Mouse (Mus musculus): Measurements from ENCODE around the gene Cntn4. TPM values are rescaled to one million over a fixed set of nuclear protein-coding genes. Genes with fewer than 3 reads are reported as not detected.

The Cntn4 gene
- total RNA-seq, 4 experiments from 2014 or later = 0.21 TPM; not detected in 3

- no peak for DNase-seq (ENCODE audit: low spot score in 2 of 2)
Observed at GRCm38 (mm10) chr6:106455616-106456015, 778.2 kb downstream of the Cntn4 start.

- no peak for DNase-seq (ENCODE audit: low spot score in 2 of 2)
Observed at GRCm38 (mm10) chr6:106458166-106458565, 780.7 kb downstream of the Cntn4 start.

GRCm38 (mm10) chr6:106462403-106462802, 784.9 kb downstream of the Cntn4 start:
- DNase-seq (ENCODE audit: low spot score in 2 of 2) = no peak

- DNase-seq (ENCODE audit: low spot score in 2 of 2) = no peak
Observed at GRCm38 (mm10) chr6:106463857-106464256, 786.4 kb downstream of the Cntn4 start.

GRCm38 (mm10) chr6:106465766-106466165, 788.3 kb downstream of the Cntn4 start:
- DNase-seq (ENCODE audit: low spot score in 2 of 2) = no peak

- DNase-seq (ENCODE audit: low spot score in 2 of 2) = no peak
Observed at GRCm38 (mm10) chr6:106466267-106467029, 789.0 kb downstream of the Cntn4 start.

- no peak for DNase-seq (ENCODE audit: low spot score in 2 of 2)
Observed at GRCm38 (mm10) chr6:106471840-106472608, 794.6 kb downstream of the Cntn4 start.

GRCm38 (mm10) chr6:106473871-106474270, 796.4 kb downstream of the Cntn4 start:
- DNase-seq (ENCODE audit: low spot score in 2 of 2) = no peak

GRCm38 (mm10) chr6:106481533-106481932, 804.1 kb downstream of the Cntn4 start:
- DNase-seq (ENCODE audit: low spot score in 2 of 2) = no peak

- DNase-seq (ENCODE audit: low spot score in 2 of 2) = no peak
Observed at GRCm38 (mm10) chr6:106496303-106496702, 818.8 kb downstream of the Cntn4 start.

GRCm38 (mm10) chr6:106499166-106499565, 821.7 kb downstream of the Cntn4 start:
- DNase-seq (ENCODE audit: low spot score in 2 of 2) = no peak

GRCm38 (mm10) chr6:106503961-106504360, 826.5 kb downstream of the Cntn4 start:
- no peak for DNase-seq (ENCODE audit: low spot score in 2 of 2)

- DNase-seq (ENCODE audit: low spot score in 2 of 2) = no peak
Observed at GRCm38 (mm10) chr6:106520367-106520766, 842.9 kb downstream of the Cntn4 start.

- no peak for DNase-seq (ENCODE audit: low spot score in 2 of 2)
Observed at GRCm38 (mm10) chr6:106543500-106543899, 866.0 kb downstream of the Cntn4 start.

GRCm38 (mm10) chr6:106561649-106562048, 884.2 kb downstream of the Cntn4 start:
- DNase-seq (ENCODE audit: low spot score in 2 of 2) = no peak

GRCm38 (mm10) chr6:106565316-106565715, 887.9 kb downstream of the Cntn4 start:
- peak; percentile 3 to 8 for DNase-seq (ENCODE audit: low spot score in 2 of 2)

- DNase-seq (ENCODE audit: low spot score in 2 of 2) = no peak
Observed at GRCm38 (mm10) chr6:106565769-106566459, 888.5 kb downstream of the Cntn4 start.

- no peak for DNase-seq (ENCODE audit: low spot score in 2 of 2)
Observed at GRCm38 (mm10) chr6:106566929-106567621, 889.6 kb downstream of the Cntn4 start.

- no peak for DNase-seq (ENCODE audit: low spot score in 2 of 2)
Observed at GRCm38 (mm10) chr6:106580124-106580523, 902.7 kb downstream of the Cntn4 start.

GRCm38 (mm10) chr6:106593756-106594155, 916.3 kb downstream of the Cntn4 start:
- no peak for DNase-seq (ENCODE audit: low spot score in 2 of 2)

- DNase-seq (ENCODE audit: low spot score in 2 of 2) = no peak
Observed at GRCm38 (mm10) chr6:106617081-106617480, 939.6 kb downstream of the Cntn4 start.

Measured in gastrocnemius, adult 8-10 months (tissue).